Mouse (Mus musculus) heart, adult 2 months (tissue): Measurements from ENCODE around the gene Pdcl3. TPM values are rescaled to one million over a fixed set of nuclear protein-coding genes. Genes with fewer than 3 reads are reported as not detected.
"Not testable (repeated sequence)": the region's sequence is repeated elsewhere in the genome, so short reads cannot be mapped to it uniquely, and the experiment has no call there.

Experiments
- DNase-seq, 2 experiments: peaks; one replicate each; pipeline ENCODE4 v3.0.0; 2021
- H3K27ac ChIP-seq: fragments of 200-600 bp; 2 replicates; pipeline ENCODE4 v1.8.1; 2022
- H3K27me3 ChIP-seq: fragments of 200-500 bp; 2 replicates; pipeline ENCODE4 v1.6.1; 2012; ENCODE audit warnings: mild to moderate bottlenecking, low read length, inconsistent platforms, mixed read lengths; ENCODE audit not compliant: control insufficient read depth, insufficient read depth
- H3K36me3 ChIP-seq: fragments of 200-500 bp; 2 replicates; pipeline ENCODE4 v1.6.1; 2012; ENCODE audit warnings: low read length, inconsistent platforms; ENCODE audit not compliant: control insufficient read depth, insufficient read depth
- H3K4me1 ChIP-seq: fragments of 200-500 bp; 2 replicates; pipeline ENCODE4 v1.6.1; 2011; ENCODE audit warnings: low read length; ENCODE audit not compliant: control insufficient read depth, insufficient read depth
- H3K4me3 ChIP-seq: fragments of 200-600 bp; 2 replicates; pipeline ENCODE4 v1.8.1; 2022
- H3K79me2 ChIP-seq: fragments of 200-500 bp; replicated peaks from 2 replicates; pipeline ENCODE4 v1.6.1; 2012; ENCODE audit warnings: mild to moderate bottlenecking, inconsistent platforms, low read length, moderate library complexity, mixed read lengths; ENCODE audit not compliant: control insufficient read depth, insufficient read depth
- H3K9ac ChIP-seq: fragments of 200-500 bp; 2 replicates; pipeline ENCODE4 v1.6.1; 2012; ENCODE audit warnings: low read depth, mild to moderate bottlenecking, control low read depth, inconsistent platforms, low read length, mixed read lengths
- CTCF ChIP-seq: fragments of 200-600 bp; IDR thresholded peaks from 2 replicates; pipeline ENCODE4 v1.8.1; 2022; ENCODE audit warnings: antibody characterized with exemption, mild to moderate bottlenecking, moderate library complexity
- EP300 ChIP-seq: fragments of 200-500 bp; IDR thresholded peaks from 2 replicates; pipeline ENCODE4 v1.6.1; 2011; ENCODE audit warnings: low read depth, low read length, control low read depth; ENCODE audit not compliant: insufficient read depth
- POLR2A ChIP-seq: fragments of 200-500 bp; IDR thresholded peaks from 2 replicates; pipeline ENCODE4 v1.6.1; 2011; ENCODE audit warnings: mild to moderate bottlenecking, low read depth, low read length, control low read depth; ENCODE audit not compliant: insufficient read depth
- WGBS: fragments of 180-500 bp; shearing (Covaris S2); methylation state at CpG from one replicate; pipeline ENCODE4 v1.1.7; 2018; 5-methylcytosine and 5-hydroxymethylcytosine counted together
- intact Hi-C: fragments of 180-260 bp; cut with DNase I; formaldehyde crosslinking; loops from one replicate; pipeline ENCODE4 v1.15.1; 2025
- polyA plus RNA-seq: library from polyadenylated mRNA; depleted of rRNA; stranded (reverse); fragments of >200 nt; gene quantifications from 2 replicates; pipeline ENCODE4 v1.2.3, GENCODE M21; 2012; rRNA removed
- total RNA-seq, 2 experiments: library from RNA; stranded (reverse); gene quantifications; 2 replicates each; pipeline ENCODE4 v1.2.3; 2021

The Pdcl3 gene
- total and polyA plus RNA-seq, 3 experiments: 33.4 to 78.3 (median 68.3) TPM

- intact Hi-C loops: no loop called here
These were observed 43.8 kb downstream of the Pdcl3 start for GRCm38 (mm10) chr1:39029176-39029575.

GRCm38 (mm10) chr1:39030108-39030507 is 44.7 kb downstream of the Pdcl3 start:
- TF ChIP-seq CTCF (no peak), POLR2A (no peak), EP300 (no peak)
- Histone ChIP-seq H3K27ac (no peak overlapping the region), H3K4me3 (no peak overlapping the region), H3K9ac (no peak overlapping the region), H3K27me3 (peaks cover 2% of the 10 kb centered on the region; the same call in 1 of the 2 replicates), H3K4me1 (no peaks in the 10 kb centered on the region), H3K36me3 (no peaks in the 10 kb centered on the region), H3K79me2 (no peaks in the 10 kb centered on the region)
- 19% methylated on average over 7 of the region's 7 CpGs for WGBS
- DNase-seq: no peak
- intact Hi-C loops: no loop called here

More at GRCm38 (mm10) chr1:39029176-39029575, 43.8 kb downstream of the Pdcl3 start:
- H3K27ac ChIP-seq: no peak overlapping the region
- no peaks in the 10 kb centered on the region for H3K4me1 ChIP-seq
- no peaks in the 10 kb centered on the region for H3K36me3 ChIP-seq
- DNase-seq: no peak
- TF ChIP-seq CTCF: no peak
- no peak for TF ChIP-seq EP300
- no peak for TF ChIP-seq POLR2A
- WGBS: 63% methylated on average over 7 of the region's 7 CpGs
- H3K27me3 ChIP-seq: peaks cover 2% of the 10 kb centered on the region; the same call in 1 of the 2 replicates
- H3K79me2 ChIP-seq: no peaks in the 10 kb centered on the region
- no peak overlapping the region for H3K9ac ChIP-seq
- no peak overlapping the region for H3K4me3 ChIP-seq

GRCm38 (mm10) chr1:39035817-39036216 is 50.4 kb downstream of the Pdcl3 start:
- TF ChIP-seq POLR2A (no peak), EP300 (no peak), CTCF (no peak)
- WGBS: 84% methylated on average over 9 of the region's 9 CpGs
- no peaks in the 10 kb centered on the region for H3K4me1 ChIP-seq
- H3K27me3 ChIP-seq: no peaks in the 10 kb centered on the region
- no peak overlapping the region for H3K9ac ChIP-seq
- no peaks in the 10 kb centered on the region for H3K36me3 ChIP-seq
- no peak overlapping the region for H3K27ac ChIP-seq
- intact Hi-C loops: no loop called here
- H3K4me3 ChIP-seq: no peak overlapping the region
- no peaks in the 10 kb centered on the region for H3K79me2 ChIP-seq
- no peak for DNase-seq

GRCm38 (mm10) chr1:39042188-39042587 is 56.8 kb downstream of the Pdcl3 start:
- no peak for DNase-seq
- no peaks in the 10 kb centered on the region for H3K27me3 ChIP-seq
- H3K4me1 ChIP-seq: no peaks in the 10 kb centered on the region; the same call in 1 of the 2 replicates
- TF ChIP-seq EP300: no peak
- TF ChIP-seq CTCF: no peak
- TF ChIP-seq POLR2A: no peak
- no peak overlapping the region for H3K9ac ChIP-seq
- H3K79me2 ChIP-seq: no peaks in the 10 kb centered on the region
- WGBS: 41% methylated on average over 2 of the region's 2 CpGs
- H3K4me3 ChIP-seq: no peak overlapping the region
- intact Hi-C loops: no loop called here
- H3K27ac ChIP-seq: no peak overlapping the region
- no peaks in the 10 kb centered on the region for H3K36me3 ChIP-seq

- H3K79me2 ChIP-seq, H3K4me3 ChIP-seq, H3K36me3 ChIP-seq, H3K27ac ChIP-seq, DNase-seq, intact Hi-C loops, H3K9ac ChIP-seq, H3K27me3 ChIP-seq, H3K4me1 ChIP-seq: not testable (repeated sequence)
- 89% methylated on average over 1 of the region's 1 CpGs for WGBS
These were observed 59.0 kb downstream of the Pdcl3 start for GRCm38 (mm10) chr1:39044442-39044841.

GRCm38 (mm10) chr1:39046689-39047088 is 61.3 kb downstream of the Pdcl3 start:
- Histone ChIP-seq H3K9ac (no peak overlapping the region), H3K36me3 (no peaks in the 10 kb centered on the region), H3K27ac (no peak overlapping the region), H3K27me3 (no peaks in the 10 kb centered on the region), H3K4me3 (no peak overlapping the region), H3K79me2 (no peaks in the 10 kb centered on the region), H3K4me1 (no peaks in the 10 kb centered on the region; the same call in 1 of the 2 replicates)
- 59% methylated on average over 7 of the region's 7 CpGs for WGBS
- DNase-seq: no peak
- intact Hi-C loops: no loop called here
- TF ChIP-seq CTCF (no peak), EP300 (no peak), POLR2A (no peak)

Other genes starting within 250 kb of the Pdcl3 start
- 1 to 10 TPM; 3.3 to 3.8 TPM for gene Lonrf2, start 148.9 kb upstream of the Pdcl3 start, total RNA-seq
- gene Lonrf2, start 148.9 kb upstream of the Pdcl3 start, polyA plus RNA-seq: 2.6 and 4.2 TPM in 2 replicates
- gene Chst10, start 87.4 kb upstream of the Pdcl3 start, total RNA-seq: under 1 TPM; 0.16 to 0.34 TPM
- gene Chst10, start 87.4 kb upstream of the Pdcl3 start, polyA plus RNA-seq: 0.26 and 0.27 TPM in 2 replicates
- gene Nms, start 46.5 kb upstream of the Pdcl3 start, total RNA-seq: not detected
- gene Nms, start 46.5 kb upstream of the Pdcl3 start, polyA plus RNA-seq: not detected in 2 replicates
- gene Npas2, start 208.1 kb downstream of the Pdcl3 start, total RNA-seq: 1 to 10 TPM; 1.8 to 10.0 TPM
- 3.7 and 4.1 TPM in 2 replicates for gene Npas2, start 208.1 kb downstream of the Pdcl3 start, polyA plus RNA-seq